Mouse (Mus musculus): ENCODE measurements at regions not wholly inside any gene's neighbourhood (a gene's known extent, or its start where the extent isn't known, plus 50 kb on each side); places are given as distances from the start of the nearest gene placed in this dataset.
A peak's percentile ranks its signal among the peaks of the same experiment; 100 is the strongest.

DNA sequence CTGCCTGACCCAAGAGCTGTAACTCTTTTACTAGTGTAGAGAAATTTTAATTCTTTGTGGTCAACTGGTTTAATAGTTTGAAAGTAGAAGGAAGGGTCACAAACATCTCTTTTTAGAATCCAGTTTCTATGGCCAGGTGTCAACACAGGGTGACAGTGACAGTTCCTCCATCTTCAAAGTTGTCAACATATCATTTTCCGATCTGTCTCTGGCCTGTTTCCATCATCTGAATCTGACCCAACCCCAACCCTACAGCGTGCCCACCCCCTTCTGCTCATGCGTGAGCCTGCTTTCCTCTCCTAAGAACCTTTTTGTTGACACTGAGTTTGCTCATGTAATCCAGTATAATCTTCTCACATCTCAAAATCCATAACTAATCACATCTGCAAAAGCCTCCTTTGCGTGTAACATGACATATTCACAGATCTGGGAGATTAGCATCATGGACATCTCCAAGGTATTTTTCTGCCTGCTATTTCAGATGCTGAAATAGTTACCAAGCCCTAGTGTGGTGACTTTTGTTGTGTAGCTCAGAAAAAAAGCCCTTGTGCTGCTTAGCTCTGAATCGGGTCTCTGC lies 168.4 kb downstream of the B3gnt2 start:
- no peak for DNase-seq (ENCODE audit: low read depth, low spot score)

DNA sequence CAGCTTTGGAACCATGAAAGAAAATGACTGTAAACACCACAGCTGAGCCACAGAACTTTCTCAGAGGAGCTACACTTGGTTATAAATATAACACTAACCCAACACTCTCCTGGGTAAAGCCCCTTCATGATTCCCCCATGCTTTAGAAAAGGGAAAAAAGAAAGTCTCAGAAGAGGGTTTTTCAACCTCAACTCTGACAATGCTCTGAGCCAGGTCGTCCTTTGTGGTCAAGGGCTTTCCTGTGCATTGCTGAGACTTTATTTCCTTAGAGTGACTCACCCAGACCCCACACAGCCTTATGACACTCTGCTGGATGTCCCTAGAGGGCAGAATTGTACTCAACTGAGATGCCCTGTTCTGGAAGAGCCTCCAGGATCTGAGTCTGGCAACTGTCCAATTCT lies 167.8 kb downstream of the B3gnt2 start:
- no peak for DNase-seq (ENCODE audit: low read depth, low spot score)

DNA sequence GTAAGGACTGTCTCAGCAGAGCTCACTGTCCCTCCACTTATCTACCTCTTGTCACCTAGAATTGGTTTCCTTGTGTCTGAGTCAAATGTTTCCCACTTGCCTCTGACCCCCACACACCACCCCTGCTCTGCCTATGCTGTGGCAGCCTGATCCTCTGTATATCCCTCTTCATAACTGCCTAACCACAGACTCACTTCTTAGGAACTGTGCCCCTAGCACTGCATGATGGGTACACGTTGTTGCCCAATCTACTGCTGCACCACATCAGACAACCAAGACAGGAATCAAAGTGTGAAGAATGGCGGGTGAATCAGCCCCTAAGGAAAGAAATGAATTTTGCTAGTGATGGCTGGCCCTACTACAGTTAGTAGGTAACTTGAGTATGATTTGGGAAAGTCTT lies 167.4 kb downstream of the B3gnt2 start:
- no peak for DNase-seq (ENCODE audit: low read depth, low spot score)

GRCm38 (mm10) chr11:22693984-22694383 lies 166.8 kb downstream of the B3gnt2 start:
- DNase-seq (ENCODE audit: low read depth, low spot score): no peak

DNA sequence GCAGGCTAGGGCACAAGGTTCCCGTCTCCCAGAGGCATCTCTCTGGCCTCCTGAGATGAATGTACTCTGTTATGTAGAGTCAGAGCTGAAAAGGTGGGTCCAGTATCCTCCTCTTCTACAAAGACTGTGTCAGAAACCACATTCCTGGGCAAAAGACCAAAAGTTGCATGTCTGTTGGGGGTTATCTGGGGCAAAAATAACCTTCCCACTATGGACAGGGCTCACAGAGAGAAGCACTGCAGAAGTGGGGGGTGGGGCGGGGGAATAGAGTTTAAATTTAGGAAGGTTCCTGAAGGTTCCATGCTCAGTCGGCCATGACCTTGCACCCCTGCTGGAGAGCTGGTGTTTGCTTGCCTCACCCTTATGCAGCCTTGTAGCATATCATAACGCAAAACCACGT lies 165.9 kb downstream of the B3gnt2 start:
- DNase-seq (ENCODE audit: low read depth, low spot score): no peak

GRCm38 (mm10) chr11:22695237-22695636 lies 165.5 kb downstream of the B3gnt2 start:
- no peak for DNase-seq (ENCODE audit: low read depth, low spot score)

DNA sequence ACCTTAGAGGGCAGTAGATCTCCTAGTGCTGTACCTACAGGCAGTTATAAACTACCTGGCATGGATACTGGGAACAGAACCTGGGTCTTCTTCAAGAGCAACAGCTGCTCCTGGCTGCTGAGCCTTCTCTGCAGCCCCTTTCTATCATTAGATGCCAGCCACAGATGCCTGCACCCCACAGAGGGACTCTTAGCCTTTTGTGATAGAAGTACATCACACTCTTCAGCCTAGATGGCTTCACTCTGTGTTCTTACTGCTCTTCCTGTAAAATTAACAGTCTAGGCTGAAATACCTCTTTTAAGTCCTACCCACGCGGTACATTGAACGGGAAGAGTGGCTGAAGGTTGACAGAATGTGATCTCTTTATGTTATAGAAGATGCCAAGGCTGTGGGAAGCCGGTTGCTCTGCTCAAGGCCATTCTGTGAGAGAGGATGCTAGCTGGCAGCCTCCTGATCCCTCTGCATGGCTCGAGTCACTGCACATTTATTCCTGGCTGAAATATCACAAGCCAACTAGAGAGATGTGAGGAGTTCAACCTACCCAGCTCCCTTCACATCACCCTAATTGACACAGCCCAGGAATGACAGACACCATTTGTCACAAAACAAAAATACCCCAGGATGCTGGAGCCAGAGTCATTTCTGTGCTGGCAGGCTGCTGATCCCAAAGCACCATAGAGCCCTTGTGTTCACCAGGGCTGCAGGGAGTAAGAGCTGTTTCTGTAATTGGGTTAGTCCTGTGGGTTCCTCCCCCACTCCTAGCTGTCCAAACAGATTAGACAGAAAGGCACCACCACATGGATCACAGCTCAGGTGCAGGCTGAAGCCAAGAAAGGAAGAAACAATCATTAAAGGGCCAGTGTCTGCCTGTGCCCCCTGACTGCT lies 162.5 kb downstream of the B3gnt2 start:
- DNase-seq (ENCODE audit: low read depth, low spot score): peak; percentile 45

DNA sequence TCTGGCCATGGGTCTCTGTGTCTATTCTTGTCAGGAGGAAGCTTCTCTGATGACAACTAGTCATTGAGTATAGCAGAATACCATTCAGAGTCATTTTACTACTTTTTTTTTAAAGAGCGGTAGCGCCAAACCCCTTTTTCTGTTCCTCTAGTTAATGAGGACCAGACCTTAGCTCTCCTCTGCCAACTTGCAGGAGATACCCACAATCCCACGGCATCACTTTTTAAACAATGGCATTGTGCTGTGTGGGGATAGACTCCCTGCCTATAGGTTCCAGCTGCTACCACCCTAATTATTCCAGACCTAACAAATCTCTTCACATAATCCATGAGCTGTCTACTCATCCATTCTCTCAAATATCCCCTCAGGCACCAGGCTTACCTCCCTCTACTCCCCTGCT lies 154.7 kb downstream of the B3gnt2 start:
- DNase-seq (ENCODE audit: low read depth, low spot score): no peak
